Mouse (Mus musculus): ENCODE results near the gene Arfgap2. TPM values are rescaled to one million over a fixed set of nuclear protein-coding genes. Genes with fewer than 3 reads are reported as not detected.

The Arfgap2 gene
- 49.2 and 52.0 TPM in 2 replicates for polyA plus RNA-seq (2015; fragmentation: Nextera tagmentation; extraction: Ambion mirVana)

DNA sequence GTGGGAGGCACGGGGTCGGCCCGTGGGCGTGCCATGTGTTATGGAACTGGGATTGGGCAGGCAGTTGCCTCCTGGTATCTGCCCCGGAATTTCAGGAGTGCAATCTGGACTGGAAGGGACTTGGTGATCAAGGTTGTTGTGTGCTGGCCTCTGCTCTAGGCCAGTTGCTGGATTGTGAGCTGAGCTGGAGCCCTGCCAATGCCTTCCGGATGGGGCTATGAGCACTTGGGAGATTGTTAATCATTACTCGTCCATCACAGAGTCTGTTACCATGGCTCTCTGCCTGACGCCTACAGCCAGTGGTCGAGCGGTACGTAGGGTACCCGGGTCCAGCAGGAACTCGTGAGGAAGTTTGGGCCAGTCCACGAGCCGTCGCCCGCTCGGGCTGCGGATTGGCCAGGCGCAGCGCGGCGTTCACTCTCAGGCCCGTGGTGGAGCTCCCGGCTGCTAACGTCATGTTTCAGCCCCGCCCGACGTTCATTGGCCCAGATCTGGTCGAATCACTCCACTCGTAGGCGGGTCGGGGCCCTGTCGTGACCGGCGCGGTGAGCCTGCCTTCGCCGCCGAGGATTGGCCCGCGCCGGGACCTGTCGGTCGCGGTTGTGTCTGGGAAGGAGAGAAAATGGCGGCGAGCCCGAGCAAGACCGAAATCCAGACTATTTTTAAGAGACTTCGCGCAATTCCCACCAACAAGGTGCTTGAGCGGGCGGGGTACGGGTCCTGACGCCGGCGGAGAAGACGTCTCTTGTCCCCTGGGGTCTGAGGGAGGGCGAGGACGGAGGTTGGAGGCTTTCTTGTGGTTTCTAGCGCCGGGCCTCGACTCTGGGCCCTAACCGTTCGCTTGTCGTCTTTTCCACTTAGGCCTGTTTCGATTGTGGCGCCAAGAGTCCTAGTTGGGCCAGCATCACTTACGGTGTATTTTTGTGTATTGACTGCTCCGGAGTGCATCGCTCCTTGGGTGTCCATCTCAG, at the start of gene Arfgap2:
Arfgap2 (plus strand) TSS at position 264 of the 971 bp plus-strand sequence.

DNA sequence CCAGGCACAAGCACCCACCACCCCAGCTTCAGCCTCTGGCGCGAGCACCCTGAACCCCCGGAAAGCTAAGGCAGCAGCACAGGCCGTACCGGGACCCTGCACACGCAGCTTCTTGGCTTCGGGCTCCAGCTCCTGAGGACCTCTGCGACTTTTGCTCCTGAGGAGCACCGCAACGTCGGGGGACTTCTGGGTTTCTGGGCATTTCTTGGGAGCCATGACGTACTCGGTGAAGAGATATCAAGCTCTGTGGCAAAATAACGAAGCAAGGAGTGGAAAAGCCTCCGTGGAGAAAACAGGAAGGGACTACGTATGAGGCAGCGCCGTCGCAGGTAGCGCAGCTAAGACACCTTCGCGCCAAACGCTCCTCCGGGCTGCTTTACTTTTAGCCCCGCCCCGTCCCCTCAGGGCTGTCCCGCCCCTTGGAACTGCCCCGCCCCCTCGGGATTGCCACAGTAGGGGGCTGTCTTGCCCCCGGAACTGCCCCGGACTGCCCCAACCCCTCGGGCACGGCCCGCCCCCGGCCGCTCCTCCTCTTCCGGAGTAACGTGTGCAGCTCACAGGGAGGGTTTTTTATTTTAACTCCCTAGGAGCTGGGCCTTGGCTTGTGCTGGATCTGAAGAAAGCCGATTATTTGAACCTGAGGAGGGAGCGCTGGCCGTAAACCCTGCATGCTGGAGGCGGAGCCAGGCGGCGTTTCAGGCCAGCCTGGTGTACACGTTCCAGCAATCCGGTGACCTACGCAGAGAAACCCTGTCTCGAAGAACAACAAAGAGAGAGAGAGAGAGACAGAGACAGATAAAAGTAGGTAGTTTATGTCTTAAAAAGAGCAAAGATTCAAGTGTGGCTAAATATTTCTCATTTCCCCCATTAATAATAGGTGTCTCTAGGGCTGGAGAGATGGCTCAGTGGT, 27.9 kb upstream of the Arfgap2 start, which contains the start of gene Ddb2:
Ddb2 (minus strand) TSS at position 382 of the 910 bp plus-strand sequence.

DNA sequence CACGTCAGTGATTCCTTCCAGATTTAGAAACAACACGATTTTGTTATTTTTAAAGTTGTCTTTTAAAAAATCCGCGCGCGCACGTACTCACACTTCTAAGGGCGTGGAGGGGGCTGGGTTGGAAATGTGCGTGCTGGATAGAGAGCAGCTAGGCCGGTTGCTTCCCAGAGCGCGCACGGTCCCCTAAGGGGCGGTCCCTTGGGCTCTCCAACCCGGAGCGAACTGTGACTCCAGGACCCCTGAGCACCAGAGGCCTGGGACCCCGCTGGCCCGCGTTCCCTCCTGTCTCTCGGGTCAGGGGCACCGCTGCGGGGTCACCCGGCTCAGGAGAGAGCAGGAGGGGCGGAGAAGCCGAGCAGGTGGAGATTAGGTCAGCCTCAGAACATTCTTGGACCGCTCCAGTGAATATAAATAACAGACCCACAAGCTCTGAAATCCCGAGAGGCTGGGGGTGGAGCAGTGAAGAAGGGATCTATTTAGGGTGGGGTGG, 9.1 kb upstream of the Arfgap2 start, which contains the start of gene Pacsin3:
Pacsin3 (plus strand) TSS at position 294 of the 490 bp plus-strand sequence.

Other genes with a start within 250 kb of the Arfgap2 start
- 0.57 and 0.60 TPM in 2 replicates for gene Rapsn, start 229.4 kb upstream of the Arfgap2 start, polyA plus RNA-seq (2015; fragmentation: Nextera tagmentation; extraction: Ambion mirVana)
- gene Psmc3, start 211.0 kb upstream of the Arfgap2 start, polyA plus RNA-seq (2015; fragmentation: Nextera tagmentation; extraction: Ambion mirVana), result 209 and 226 TPM in 2 replicates
- gene Slc39a13, start 194.6 kb upstream of the Arfgap2 start, polyA plus RNA-seq (2015; fragmentation: Nextera tagmentation; extraction: Ambion mirVana), result 47.2 and 55.7 TPM in 2 replicates
- 8.5 and 23.8 TPM in 2 replicates for gene Spi1, start 182.6 kb upstream of the Arfgap2 start, polyA plus RNA-seq (2015; fragmentation: Nextera tagmentation; extraction: Ambion mirVana)
- 0.16 TPM in 2 replicates for gene Mybpc3, start 146.8 kb upstream of the Arfgap2 start, polyA plus RNA-seq (2015; fragmentation: Nextera tagmentation; extraction: Ambion mirVana)
- 4.6 and 4.8 TPM in 2 replicates for gene Madd, start 81.1 kb upstream of the Arfgap2 start, polyA plus RNA-seq (2015; fragmentation: Nextera tagmentation; extraction: Ambion mirVana)
- 2.3 and 2.7 TPM in 2 replicates for gene Nr1h3, start 62.1 kb upstream of the Arfgap2 start, polyA plus RNA-seq (2015; fragmentation: Nextera tagmentation; extraction: Ambion mirVana)
- gene Acp2, start 62.1 kb upstream of the Arfgap2 start, polyA plus RNA-seq (2015; fragmentation: Nextera tagmentation; extraction: Ambion mirVana), result 17.1 and 18.3 TPM in 2 replicates
- 6.1 and 7.0 TPM in 2 replicates for gene Ddb2, start 28.0 kb upstream of the Arfgap2 start, polyA plus RNA-seq (2015; fragmentation: Nextera tagmentation; extraction: Ambion mirVana)
- gene Pacsin3, start 9.0 kb upstream of the Arfgap2 start, polyA plus RNA-seq (2015; fragmentation: Nextera tagmentation; extraction: Ambion mirVana), result 16.4 and 19.4 TPM in 2 replicates
- gene 1110051M20Rik, start 179.7 kb downstream of the Arfgap2 start, polyA plus RNA-seq (2015; fragmentation: Nextera tagmentation; extraction: Ambion mirVana), result 21.9 and 23.7 TPM in 2 replicates
- gene Lrp4, start 192.5 kb downstream of the Arfgap2 start, polyA plus RNA-seq (2015; fragmentation: Nextera tagmentation; extraction: Ambion mirVana), result 2.1 and 2.2 TPM in 2 replicates